Mouse (Mus musculus) CH12.LX (cell line): ENCODE measurements around the gene Lin28a. TPM values are rescaled to one million over a fixed set of nuclear protein-coding genes. Genes with fewer than 3 reads are reported as not detected.

Experiments used
- DNase-seq: peaks from one replicate; pipeline ENCODE4 v3.0.0-alpha.2; 2013; ENCODE audit errors: extremely low read depth
- H3K27ac ChIP-seq: 2 replicates; pipeline ENCODE4 v1.5.1; 2012; ENCODE audit warnings: low read depth, mild to moderate bottlenecking, control low read depth, moderate library complexity; ENCODE audit not compliant: insufficient read depth
- H3K27me3 ChIP-seq: replicated peaks from 2 replicates; pipeline ENCODE3; 2012; ENCODE audit warnings: inconsistent platforms
- H3K36me3 ChIP-seq, 2 experiments: replicated peaks in 1 of 2; 2 replicates each; pipeline versions ENCODE3 to v1.6.1; 2012; ENCODE audit warnings: inconsistent platforms in 1 of 2, low read length in 1 of 2, mild to moderate bottlenecking in 1 of 2, mixed read lengths in 1 of 2, moderate library complexity in 1 of 2; ENCODE audit not compliant: control insufficient read depth in 1 of 2, insufficient read depth in 1 of 2
- H3K4me1 ChIP-seq, 2 experiments: 2 replicates each; pipeline ENCODE4 v1.6.1; 2012; ENCODE audit warnings: inconsistent platforms in 1 of 2, moderate library complexity in 1 of 2; ENCODE audit not compliant: insufficient read depth in 2 of 2, control insufficient read depth in 1 of 2
- H3K4me2 ChIP-seq: 2 replicates; pipeline ENCODE4 v1.6.1; 2012; ENCODE audit warnings: low read depth, mild to moderate bottlenecking, control low read depth; ENCODE audit not compliant: poor library complexity, insufficient read depth, severe bottlenecking
- H3K4me3 ChIP-seq, 3 experiments: fragments of 150-350 bp in 1 of 3; sonication (generic) in 1 of 3; replicated peaks in 1 of 3; 2 replicates each; pipeline versions ENCODE3 to v1.5.1; 2011 to 2012; ENCODE audit warnings: low read depth in 2 of 3, low read length in 2 of 3, mild to moderate bottlenecking in 2 of 3, moderate library complexity in 2 of 3, control low read depth in 1 of 3, improper control_type of control experiment in 1 of 3, inconsistent platforms in 1 of 3, mixed read lengths in 1 of 3; ENCODE audit not compliant: poor library complexity in 1 of 3
- H3K79me2 ChIP-seq: replicated peaks from 2 replicates; pipeline ENCODE4 v1.6.1; 2012; ENCODE audit warnings: mild to moderate bottlenecking, moderate library complexity; ENCODE audit not compliant: control insufficient read depth, poor library complexity, insufficient read depth, severe bottlenecking; ENCODE audit errors: extremely low read depth
- H3K9ac ChIP-seq: 2 replicates; pipeline ENCODE4 v1.6.1; 2012; ENCODE audit warnings: low read depth, mild to moderate bottlenecking, control low read depth, moderate library complexity; ENCODE audit not compliant: insufficient read depth
- H3K9me3 ChIP-seq: replicated peaks from 2 replicates; pipeline ENCODE3; 2012; ENCODE audit warnings: low read length, inconsistent platforms, mixed read lengths
- BHLHE40 ChIP-seq: IDR thresholded peaks from 2 replicates; pipeline ENCODE4 v1.6.1; 2011; ENCODE audit warnings: mild to moderate bottlenecking, low read depth, low read length, improper control_type of control experiment
- E2F4 ChIP-seq: IDR thresholded peaks from 2 replicates; pipeline ENCODE4 v1.6.1; 2011; ENCODE audit warnings: low read depth, low read length, improper control_type of control experiment; ENCODE audit not compliant: insufficient replicate concordance
- ELF1 ChIP-seq: IDR thresholded peaks from 2 replicates; pipeline ENCODE4 v1.6.1; 2014; ENCODE audit warnings: low read depth, mild to moderate bottlenecking, inconsistent platforms, low read length, improper control_type of control experiment
- EP300 ChIP-seq: IDR thresholded peaks from 2 replicates; pipeline ENCODE4 v1.6.1; 2011; ENCODE audit warnings: low read length, improper control_type of control experiment
- MAFK ChIP-seq: IDR thresholded peaks from 2 replicates; pipeline ENCODE4 v1.6.1; 2011; ENCODE audit warnings: low read length, improper control_type of control experiment; ENCODE audit not compliant: insufficient replicate concordance
- MAX ChIP-seq: IDR thresholded peaks from 2 replicates; pipeline ENCODE4 v1.6.1; 2011; ENCODE audit warnings: low read length, improper control_type of control experiment
- MYC ChIP-seq: IDR thresholded peaks from 2 replicates; pipeline ENCODE4 v1.6.1; 2011; ENCODE audit warnings: low read depth, mild to moderate bottlenecking, improper control_type of control experiment, low read length
- PAX5 ChIP-seq: IDR thresholded peaks from 2 replicates; pipeline ENCODE4 v1.6.1; 2012; ENCODE audit warnings: low read length, inconsistent platforms, mixed read lengths
- UBTF ChIP-seq: IDR thresholded peaks from 2 replicates; pipeline ENCODE4 v1.6.1; 2012; ENCODE audit warnings: low read depth, mild to moderate bottlenecking, inconsistent platforms, low read length, improper control_type of control experiment, moderate library complexity
- USF2 ChIP-seq: conservative IDR thresholded peaks from 2 replicates; pipeline ENCODE4 v1.6.1; 2011; ENCODE audit warnings: low read depth, low read length, improper control_type of control experiment
- dilution Hi-C: fragments of 300-500 bp; cut with MboI; formaldehyde crosslinking; loops from 2 replicates; pipeline ENCODE4 v1.14.3; 2020; ENCODE audit warnings: low sequenced_read_pairs; ENCODE audit not compliant: extremely low pct_unique_long_range_greater_than_20kb, extremely low pct_ligation_motif_present
- in situ Hi-C: fragments of 300-500 bp; cut with MboI; formaldehyde crosslinking; loops from 3 replicates; pipeline ENCODE4 v1.14.3; 2019; ENCODE audit warnings: low sequenced_read_pairs, low pct_ligation_motif_present, low pct_unique_long_range_greater_than_20kb, mixed read lengths
- polyA plus RNA-seq: library from polyadenylated mRNA; unstranded; fragments of >175 nt; gene quantifications from 2 replicates; pipeline ENCODE4 v1.2.1, GENCODE M21; 2012; ENCODE audit warnings: low read depth; ENCODE audit not compliant: insufficient read length
- total RNA-seq, 2 experiments: library from RNA; depleted of rRNA; stranded (reverse); fragments of 300-350 nt in 1 of 2; fragments of >200 nt in 1 of 2; gene quantifications; 2 replicates each; pipeline ENCODE4 v1.2.3; 2012 to 2014

Gene Lin28a
- total and polyA plus RNA-seq, 3 experiments, result 0.08 TPM; not detected in 2

DNA sequence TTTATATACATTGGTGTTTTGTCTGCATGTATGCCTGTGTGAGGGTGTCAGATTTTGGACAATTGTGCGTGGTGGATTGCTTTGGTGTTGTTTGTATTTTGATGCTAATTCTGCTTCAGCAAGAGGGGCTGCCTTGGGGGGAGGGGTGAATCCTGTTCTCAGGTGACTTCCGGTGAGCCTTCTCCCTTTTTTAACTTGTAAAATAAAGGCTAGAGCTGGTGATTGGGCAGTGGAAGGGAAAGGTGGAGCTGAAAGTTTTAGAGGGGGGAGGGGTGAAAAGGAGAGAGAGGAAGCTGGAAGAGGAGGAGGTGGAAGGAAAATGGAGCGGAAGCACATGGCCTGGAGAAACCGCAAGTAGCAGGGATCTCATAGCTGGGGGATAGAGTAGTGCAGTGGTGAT lies 62.3 kb downstream of the Lin28a start:
- TF ChIP-seq MAX, result no peak
- TF ChIP-seq E2F4, result no peak
- TF ChIP-seq MAFK, result no peak
- no peak for TF ChIP-seq UBTF
- TF ChIP-seq ELF1, result no peak
- no peak for TF ChIP-seq EP300
- TF ChIP-seq USF2, result no peak
- TF ChIP-seq MYC, result no peak
- TF ChIP-seq BHLHE40, result no peak
- no peak for TF ChIP-seq PAX5
- no peak overlapping the region for H3K9ac ChIP-seq
- H3K27me3 ChIP-seq, result no peaks in the 10 kb centered on the region
- in situ Hi-C loops, result no loop called here
- H3K4me2 ChIP-seq, result no peak overlapping the region
- no peaks in the 10 kb centered on the region for H3K9me3 ChIP-seq
- H3K4me1 ChIP-seq, result no peaks in the 10 kb centered on the region
- H3K27ac ChIP-seq, result no peak overlapping the region
- dilution Hi-C loops, result no loop called here
- no peaks in the 10 kb centered on the region for H3K79me2 ChIP-seq
- no peak overlapping the region for H3K4me3 ChIP-seq
- no peaks in the 10 kb centered on the region for H3K36me3 ChIP-seq
- DNase-seq, result no peak

Other genes starting within 250 kb of the Lin28a start
- gene Rps6ka1, start 131.0 kb downstream of the Lin28a start, total RNA-seq (2012; rRNA removed), result 118 and 130 TPM in 2 replicates
- gene Rps6ka1, start 131.0 kb downstream of the Lin28a start, total RNA-seq (2014; rRNA removed), result 70.4 and 72.5 TPM in 2 replicates
- 113 and 123 TPM in 2 replicates for gene Rps6ka1, start 131.0 kb downstream of the Lin28a start, polyA plus RNA-seq
- 157 and 196 TPM in 2 replicates for gene Hmgn2, start 50.2 kb downstream of the Lin28a start, total RNA-seq (2012; rRNA removed)
- gene Hmgn2, start 50.2 kb downstream of the Lin28a start, total RNA-seq (2014; rRNA removed), result 161 and 168 TPM in 2 replicates
- gene Hmgn2, start 50.2 kb downstream of the Lin28a start, polyA plus RNA-seq, result 195 and 299 TPM in 2 replicates
- 26.0 and 29.4 TPM in 2 replicates for gene Dhdds, start 17.9 kb downstream of the Lin28a start, total RNA-seq (2012; rRNA removed)
- gene Dhdds, start 17.9 kb downstream of the Lin28a start, total RNA-seq (2014; rRNA removed), result 12.9 TPM in 2 replicates
- gene Dhdds, start 17.9 kb downstream of the Lin28a start, polyA plus RNA-seq, result 33.1 and 34.5 TPM in 2 replicates
- gene Zfp683, start 35.0 kb upstream of the Lin28a start, total RNA-seq (2012; rRNA removed), result not detected in 2 replicates
- not detected in 2 replicates for gene Zfp683, start 35.0 kb upstream of the Lin28a start, total RNA-seq (2014; rRNA removed)
- gene Zfp683, start 35.0 kb upstream of the Lin28a start, polyA plus RNA-seq, result 0.16 TPM in 1 of 2 replicates, not detected in the other
- gene Crybg2, start 42.0 kb upstream of the Lin28a start, total RNA-seq (2012; rRNA removed), result 9.2 and 10.6 TPM in 2 replicates
- 3.0 and 3.6 TPM in 2 replicates for gene Crybg2, start 42.0 kb upstream of the Lin28a start, total RNA-seq (2014; rRNA removed)
- gene Crybg2, start 42.0 kb upstream of the Lin28a start, polyA plus RNA-seq, result 15.6 and 15.9 TPM in 2 replicates
- gene Cd52, start 76.2 kb upstream of the Lin28a start, total RNA-seq (2012; rRNA removed), result 2,306 and 3,109 TPM in 2 replicates
- 4,323 and 5,448 TPM in 2 replicates for gene Cd52, start 76.2 kb upstream of the Lin28a start, total RNA-seq (2014; rRNA removed)
- gene Cd52, start 76.2 kb upstream of the Lin28a start, polyA plus RNA-seq, result 1,849 and 1,886 TPM in 2 replicates
- 12.3 and 18.8 TPM in 2 replicates for gene Ubxn11, start 83.7 kb upstream of the Lin28a start, total RNA-seq (2012; rRNA removed)
- 6.0 and 6.6 TPM in 2 replicates for gene Ubxn11, start 83.7 kb upstream of the Lin28a start, total RNA-seq (2014; rRNA removed)
- gene Ubxn11, start 83.7 kb upstream of the Lin28a start, polyA plus RNA-seq, result 35.9 and 38.8 TPM in 2 replicates
- 151 and 153 TPM in 2 replicates for gene Sh3bgrl3, start 109.9 kb upstream of the Lin28a start, total RNA-seq (2012; rRNA removed)
- gene Sh3bgrl3, start 109.9 kb upstream of the Lin28a start, total RNA-seq (2014; rRNA removed), result 104 and 128 TPM in 2 replicates
- 289 and 362 TPM in 2 replicates for gene Sh3bgrl3, start 109.9 kb upstream of the Lin28a start, polyA plus RNA-seq
- 24.4 and 24.9 TPM in 2 replicates for gene Cep85, start 168.3 kb upstream of the Lin28a start, total RNA-seq (2012; rRNA removed)
- 29.4 and 32.8 TPM in 2 replicates for gene Cep85, start 168.3 kb upstream of the Lin28a start, total RNA-seq (2014; rRNA removed)
- 28.3 and 32.8 TPM in 2 replicates for gene Cep85, start 168.3 kb upstream of the Lin28a start, polyA plus RNA-seq
- not detected in 2 replicates for gene Gm7534, start 184.2 kb upstream of the Lin28a start, total RNA-seq (2012; rRNA removed)
- not detected in 2 replicates for gene Gm7534, start 184.2 kb upstream of the Lin28a start, total RNA-seq (2014; rRNA removed)
- not detected in 2 replicates for gene Gm7534, start 184.2 kb upstream of the Lin28a start, polyA plus RNA-seq
- not detected in 2 replicates for gene Catsper4, start 208.5 kb upstream of the Lin28a start, total RNA-seq (2012; rRNA removed)
- not detected in 2 replicates for gene Catsper4, start 208.5 kb upstream of the Lin28a start, total RNA-seq (2014; rRNA removed)
- not detected in 2 replicates for gene Catsper4, start 208.5 kb upstream of the Lin28a start, polyA plus RNA-seq
- gene Cnksr1, start 219.6 kb upstream of the Lin28a start, total RNA-seq (2012; rRNA removed), result 0.08 and 0.13 TPM in 2 replicates
- gene Cnksr1, start 219.6 kb upstream of the Lin28a start, total RNA-seq (2014; rRNA removed), result not detected in 2 replicates
- gene Cnksr1, start 219.6 kb upstream of the Lin28a start, polyA plus RNA-seq, result 0.16 TPM in 1 of 2 replicates, not detected in the other
- 2.9 TPM in 2 replicates for gene E130218I03Rik, start 224.8 kb upstream of the Lin28a start, total RNA-seq (2012; rRNA removed)
- 0.43 TPM in 1 of 2 replicates, not detected in the other for gene E130218I03Rik, start 224.8 kb upstream of the Lin28a start, total RNA-seq (2014; rRNA removed)
- 1.6 and 2.5 TPM in 2 replicates for gene E130218I03Rik, start 224.8 kb upstream of the Lin28a start, polyA plus RNA-seq
- gene Zfp593, start 226.8 kb upstream of the Lin28a start, total RNA-seq (2012; rRNA removed), result 29.1 and 32.3 TPM in 2 replicates
- gene Zfp593, start 226.8 kb upstream of the Lin28a start, total RNA-seq (2014; rRNA removed), result 31.2 and 34.7 TPM in 2 replicates
- gene Zfp593, start 226.8 kb upstream of the Lin28a start, polyA plus RNA-seq, result 27.9 and 28.9 TPM in 2 replicates
- not detected in 2 replicates for gene Gm30191, start 228.1 kb upstream of the Lin28a start, total RNA-seq (2012; rRNA removed)
- gene Gm30191, start 228.1 kb upstream of the Lin28a start, total RNA-seq (2014; rRNA removed), result not detected in 2 replicates
- gene Gm30191, start 228.1 kb upstream of the Lin28a start, polyA plus RNA-seq, result not detected in 2 replicates
- gene Grrp1, start 235.3 kb upstream of the Lin28a start, total RNA-seq (2012; rRNA removed), result not detected in 2 replicates
- gene Grrp1, start 235.3 kb upstream of the Lin28a start, total RNA-seq (2014; rRNA removed), result not detected in 2 replicates
- gene Grrp1, start 235.3 kb upstream of the Lin28a start, polyA plus RNA-seq, result not detected in 2 replicates